Mouse (Mus musculus) CD4-positive helper T cell, adult 2 months (primary cell): ENCODE data around the gene Htr2a.

Experiments used
- DNase-seq: peaks from one replicate; pipeline ENCODE4 v3.0.0-alpha.2; 2012; ENCODE audit warnings: low read depth, missing footprints, low spot score

The Htr2a gene

GRCm38 (mm10) chr14:74697432-74697831 lies 56.8 kb downstream of the Htr2a start:
- DNase-seq, result no peak

- DNase-seq, result no peak
These were observed 58.6 kb downstream of the Htr2a start for GRCm38 (mm10) chr14:74699241-74699640.

- no peak for DNase-seq
These were observed 63.3 kb downstream of the Htr2a start for GRCm38 (mm10) chr14:74703930-74704329.

- DNase-seq, result peak; percentile 37
These were observed 68.4 kb downstream of the Htr2a start for GRCm38 (mm10) chr14:74709054-74709453.

- no peak for DNase-seq
These were observed 82.9 kb downstream of the Htr2a start for GRCm38 (mm10) chr14:74723541-74723940.

- DNase-seq, result no peak
These were observed 90.8 kb downstream of the Htr2a start for GRCm38 (mm10) chr14:74731221-74732078.

GRCm38 (mm10) chr14:74732079-74732783 lies 91.6 kb downstream of the Htr2a start, which contains the start of gene Esd:
TSS of gene Esd (plus strand) at chr14:74732297.
- peak; percentile 92 for DNase-seq

GRCm38 (mm10) chr14:74733397-74733796 lies 92.8 kb downstream of the Htr2a start:
- DNase-seq, result no peak

GRCm38 (mm10) chr14:74735471-74735870 lies 94.8 kb downstream of the Htr2a start:
- DNase-seq, result no peak

- no peak for DNase-seq
These were observed 96.2 kb downstream of the Htr2a start for GRCm38 (mm10) chr14:74736850-74737249.
